Mouse (Mus musculus) MEL (cell line): ENCODE measurements at regions not wholly inside any gene's neighbourhood (a gene's known extent, or its start where the extent isn't known, plus 50 kb on each side); places are given as distances from the start of the nearest gene placed in this dataset.

Source experiments
- DNase-seq: peaks from one replicate; pipeline ENCODE4 v3.0.0; 2011; ENCODE audit warnings: low read depth, low spot score
- H3K27ac ChIP-seq: 2 replicates; pipeline ENCODE4 v1.5.1; 2012; ENCODE audit warnings: low read depth, mild to moderate bottlenecking, control low read depth, low read length, moderate library complexity; ENCODE audit not compliant: control insufficient read depth
- H3K27me3 ChIP-seq, 2 experiments: fragments of 150-350 bp in 1 of 2; sonication (generic) in 1 of 2; 2 replicates each; pipeline ENCODE4 v1.6.1; 2012; ENCODE audit warnings: low read length in 2 of 2, mild to moderate bottlenecking in 2 of 2, improper control_type of control experiment in 1 of 2, moderate library complexity in 1 of 2; ENCODE audit not compliant: insufficient read depth in 2 of 2, control insufficient read depth in 1 of 2
- H3K36me3 ChIP-seq, 2 experiments: 2 replicates each; pipeline ENCODE4 v1.6.1; 2012 to 2014; ENCODE audit warnings: low read length in 2 of 2, improper control_type of control experiment in 1 of 2, inconsistent platforms in 1 of 2, mild to moderate bottlenecking in 1 of 2; ENCODE audit not compliant: insufficient read depth in 2 of 2, control insufficient read depth in 1 of 2
- H3K4me1 ChIP-seq, 2 experiments: fragments of 150-350 bp in 1 of 2; sonication (generic) in 1 of 2; 2 replicates each; pipeline ENCODE4 v1.6.1; 2012; ENCODE audit warnings: low read length in 2 of 2, improper control_type of control experiment in 1 of 2, mild to moderate bottlenecking in 1 of 2; ENCODE audit not compliant: insufficient read depth in 2 of 2, control insufficient read depth in 1 of 2
- H3K4me3 ChIP-seq, 2 experiments: fragments of 150-350 bp in 1 of 2; sonication (generic) in 1 of 2; 2 replicates each; pipeline ENCODE4 v1.5.1; 2012; ENCODE audit warnings: low read depth in 2 of 2, low read length in 2 of 2, mild to moderate bottlenecking in 2 of 2, moderate library complexity in 2 of 2, control low read depth in 1 of 2, improper control_type of control experiment in 1 of 2; ENCODE audit not compliant: control insufficient read depth in 1 of 2, insufficient read depth in 1 of 2
- H3K79me2 ChIP-seq: 2 replicates; pipeline ENCODE4 v1.6.1; 2012; ENCODE audit warnings: mild to moderate bottlenecking, low read length, moderate library complexity; ENCODE audit not compliant: control insufficient read depth, poor library complexity, insufficient read depth
- H3K9ac ChIP-seq: 2 replicates; pipeline ENCODE4 v1.6.1; 2012; ENCODE audit warnings: low read depth, mild to moderate bottlenecking, control low read depth, low read length, moderate library complexity; ENCODE audit not compliant: control insufficient read depth, poor library complexity, severe bottlenecking
- H3K9me3 ChIP-seq: fragments of 150-350 bp; sonication (generic); replicated peaks from 2 replicates; pipeline ENCODE4 v1.6.1; 2012; ENCODE audit warnings: mild to moderate bottlenecking, low read length, improper control_type of control experiment, moderate library complexity; ENCODE audit not compliant: insufficient read depth
- BHLHE40 ChIP-seq: IDR thresholded peaks from 2 replicates; pipeline ENCODE4 v1.6.1; 2012; ENCODE audit warnings: low read depth, mild to moderate bottlenecking, inconsistent platforms, low read length, improper control_type of control experiment, borderline replicate concordance
- CHD1 ChIP-seq: IDR thresholded peaks from 2 replicates; pipeline ENCODE4 v1.6.1; 2012; ENCODE audit warnings: low read depth, mild to moderate bottlenecking, inconsistent platforms, low read length, improper control_type of control experiment
- E2F4 ChIP-seq: IDR thresholded peaks from 2 replicates; pipeline ENCODE4 v1.6.1; 2011; ENCODE audit warnings: low read depth, low read length, improper control_type of control experiment, borderline replicate concordance
- EP300 ChIP-seq, 2 experiments: IDR thresholded peaks; 2 replicates each; pipeline ENCODE4 v1.6.1; 2011; ENCODE audit warnings: improper control_type of control experiment in 2 of 2, low read length in 2 of 2, low read depth in 1 of 2, mild to moderate bottlenecking in 1 of 2
- GABPA ChIP-seq: IDR thresholded peaks from 2 replicates; pipeline ENCODE4 v1.6.1; 2012; ENCODE audit warnings: low read depth, mild to moderate bottlenecking, inconsistent platforms, low read length, improper control_type of control experiment, moderate library complexity
- KAT2A ChIP-seq: conservative IDR thresholded peaks from 2 replicates; pipeline ENCODE4 v1.6.1; 2012; ENCODE audit warnings: low read depth, low read length, improper control_type of control experiment, inconsistent platforms
- MAFK ChIP-seq: IDR thresholded peaks from 2 replicates; pipeline ENCODE4 v1.6.1; 2011; ENCODE audit warnings: low read depth, mild to moderate bottlenecking, low read length, improper control_type of control experiment, borderline replicate concordance
- MAX ChIP-seq: IDR thresholded peaks from 2 replicates; pipeline ENCODE4 v1.6.1; 2011; ENCODE audit warnings: low read length, improper control_type of control experiment
- MAZ ChIP-seq: IDR thresholded peaks from 2 replicates; pipeline ENCODE4 v1.6.1; 2012; ENCODE audit warnings: low read depth, mild to moderate bottlenecking, inconsistent platforms, low read length, improper control_type of control experiment
- MYB ChIP-seq: IDR thresholded peaks from 2 replicates; pipeline ENCODE4 v1.6.1; 2011; ENCODE audit warnings: mild to moderate bottlenecking, low read depth, low read length, improper control_type of control experiment
- MYC ChIP-seq: IDR thresholded peaks from 2 replicates; pipeline ENCODE4 v1.6.1; 2011; ENCODE audit warnings: low read depth, mild to moderate bottlenecking, low read length, improper control_type of control experiment, moderate library complexity
- NELFE ChIP-seq: IDR thresholded peaks from 2 replicates; pipeline ENCODE4 v1.6.1; 2011; ENCODE audit warnings: low read depth, low read length, improper control_type of control experiment
- POLR2A ChIP-seq, 2 experiments: IDR thresholded peaks; 2 replicates each; pipeline ENCODE4 v1.6.1; 2011 to 2012; ENCODE audit warnings: low read length in 2 of 2, mild to moderate bottlenecking in 2 of 2, control low read depth in 1 of 2, improper control_type of control experiment in 1 of 2, low read depth in 1 of 2, moderate library complexity in 1 of 2; ENCODE audit not compliant: control insufficient read depth in 1 of 2, insufficient read depth in 1 of 2, poor library complexity in 1 of 2
- RCOR1 ChIP-seq: IDR thresholded peaks from 2 replicates; pipeline ENCODE4 v1.6.1; 2012; ENCODE audit warnings: low read depth, mild to moderate bottlenecking, inconsistent platforms, low read length, improper control_type of control experiment
- SIN3A ChIP-seq: IDR thresholded peaks from 2 replicates; pipeline ENCODE4 v1.6.1; 2012; ENCODE audit warnings: low read length, improper control_type of control experiment, inconsistent platforms
- SMC3 ChIP-seq: IDR thresholded peaks from 2 replicates; pipeline ENCODE4 v1.6.1; 2011; ENCODE audit warnings: low read depth, low read length, improper control_type of control experiment
- TAL1 ChIP-seq: IDR thresholded peaks from 2 replicates; pipeline ENCODE4 v1.6.1; 2012; ENCODE audit warnings: mild to moderate bottlenecking, inconsistent platforms, low read length, moderate library complexity, mixed read lengths
- TBP ChIP-seq: IDR thresholded peaks from 2 replicates; pipeline ENCODE4 v1.8.0; 2011; ENCODE audit warnings: low read depth, low read length, improper control_type of control experiment
- TCF12 ChIP-seq: IDR thresholded peaks from 2 replicates; pipeline ENCODE4 v1.6.1; 2014; ENCODE audit warnings: low read depth, mild to moderate bottlenecking, inconsistent platforms, low read length, improper control_type of control experiment, moderate library complexity
- USF1 ChIP-seq: IDR thresholded peaks from 2 replicates; pipeline ENCODE4 v1.6.1; 2014; ENCODE audit warnings: low read depth, mild to moderate bottlenecking, inconsistent platforms, low read length, improper control_type of control experiment, moderate library complexity
- USF2 ChIP-seq, 2 experiments: IDR thresholded peaks; 2 replicates each; pipeline ENCODE4 v1.6.1; 2011 to 2012; ENCODE audit warnings: improper control_type of control experiment in 2 of 2, low read length in 2 of 2, borderline replicate concordance in 1 of 2, inconsistent platforms in 1 of 2, low read depth in 1 of 2, mild to moderate bottlenecking in 1 of 2; ENCODE audit not compliant: insufficient read depth in 1 of 2
- ZKSCAN1 ChIP-seq: IDR thresholded peaks from 2 replicates; pipeline ENCODE4 v1.6.1; 2012; ENCODE audit warnings: low read depth, mild to moderate bottlenecking, inconsistent platforms, low read length, improper control_type of control experiment, moderate library complexity
- ZMIZ1 ChIP-seq: IDR thresholded peaks from 2 replicates; pipeline ENCODE4 v1.6.1; 2012; ENCODE audit warnings: low read depth, mild to moderate bottlenecking, inconsistent platforms, low read length, improper control_type of control experiment, moderate library complexity

- H3K4me3 ChIP-seq = no peak overlapping the region
- no peak overlapping the region for H3K27ac ChIP-seq
- no peak overlapping the region for H3K9ac ChIP-seq
- H3K36me3 ChIP-seq = no peaks in the 10 kb centered on the region
- TF ChIP-seq CHD1 (no peak), MAX (no peak), ZKSCAN1 (no peak), RCOR1 (no peak), NELFE (no peak), SMC3 (no peak), USF2 (IDR thresholded peaks at IDR 0.05; ENCODE audit: borderline replicate concordance in 1 of 2, insufficient read depth in 1 of 2, low read depth in 1 of 2, low read length in 2 of 2) (no peak), USF1 (no peak), MYB (no peak), TAL1 (no peak), ZMIZ1 (no peak), BHLHE40 (no peak), MYC (no peak), SIN3A (no peak)
- H3K27me3 ChIP-seq = no peaks in the 10 kb centered on the region
- no peaks in the 10 kb centered on the region for H3K79me2 ChIP-seq
- H3K9me3 ChIP-seq = no peaks in the 10 kb centered on the region
- no peak for DNase-seq
- H3K4me1 ChIP-seq = no peaks in the 10 kb centered on the region
These were observed 662.4 kb upstream of the Jmjd1c start for GRCm38 (mm10) chr10:66433490-66433889.

DNA sequence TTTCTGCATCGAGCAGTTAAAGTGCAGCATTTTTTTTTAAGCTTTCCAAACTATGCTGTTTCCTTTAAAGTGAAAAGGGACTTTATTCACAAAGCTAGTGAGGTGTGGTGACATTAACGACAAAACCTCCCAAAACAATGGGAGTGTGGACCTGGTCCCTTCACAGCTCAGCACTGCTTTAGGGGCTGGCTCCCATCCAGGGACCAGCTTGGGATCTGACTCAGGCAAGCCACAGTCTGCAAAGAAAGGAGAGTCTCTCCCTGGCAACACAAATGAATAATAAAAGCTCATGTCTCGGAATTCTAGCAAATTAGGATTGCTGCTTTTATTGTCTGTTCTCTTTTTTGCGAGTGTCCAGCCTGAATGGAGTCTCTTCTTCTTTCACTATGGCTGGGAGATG lies 625.2 kb upstream of the Jmjd1c start:
- H3K36me3 ChIP-seq = no peaks in the 10 kb centered on the region
- H3K27me3 ChIP-seq = no peaks in the 10 kb centered on the region
- TF ChIP-seq KAT2A (no peak), TCF12 (no peak), E2F4 (no peak), MAX (no peak), POLR2A (IDR thresholded peaks at IDR 0.05; ENCODE audit: control insufficient read depth in 1 of 2, insufficient read depth in 1 of 2, low read depth in 1 of 2, low read length in 2 of 2, poor library complexity in 1 of 2) (no peak), BHLHE40 (no peak), EP300 (IDR thresholded peaks at IDR 0.05; ENCODE audit: low read depth in 1 of 2, low read length in 2 of 2) (no peak), USF1 (no peak), MAFK (no peak), USF2 (IDR thresholded peaks at IDR 0.05; ENCODE audit: borderline replicate concordance in 1 of 2, insufficient read depth in 1 of 2, low read depth in 1 of 2, low read length in 2 of 2) (no peak), MAZ (no peak), MYB (no peak), TBP (no peak), GABPA (no peak)
- H3K9ac ChIP-seq = no peak overlapping the region
- H3K4me1 ChIP-seq = no peaks in the 10 kb centered on the region
- no peak overlapping the region for H3K4me3 ChIP-seq
- no peaks in the 10 kb centered on the region for H3K79me2 ChIP-seq
- H3K9me3 ChIP-seq = no peaks in the 10 kb centered on the region
- no peak for DNase-seq
- no peak overlapping the region for H3K27ac ChIP-seq
